Mouse (Mus musculus): ENCODE measurements around the gene Spi1. TPM values are rescaled to one million over a fixed set of nuclear protein-coding genes. Genes with fewer than 3 reads are reported as not detected.

Spi1 gene
- polyA plus RNA-seq, 1 experiment from 2014 or later = 6.9 TPM

GRCm38 (mm10) chr2:91132035-91132434, 49.8 kb downstream of the Spi1 start:
- Histone ChIP-seq H3K4me3 (ENCODE audit: low read depth, low read length) (no peak overlapping the region), H3K4me1 (replicated peaks; ENCODE audit: control insufficient read depth, insufficient read depth, low read length) (no peaks in the 10 kb centered on the region), H3K9ac (ENCODE audit: low read length) (no peak overlapping the region), H3K36me3 (ENCODE audit: control insufficient read depth, insufficient read depth, low read length) (no peaks in the 10 kb centered on the region), H3K27ac (ENCODE audit: low read depth) (no peak overlapping the region), H3K4me2 (ENCODE audit: low read length) (no peak overlapping the region), H3K27me3 (replicated peaks; ENCODE audit: control insufficient read depth, insufficient read depth, low read length) (no peaks in the 10 kb centered on the region), H3K9me3 (ENCODE audit: control insufficient read depth, low read length) (no peaks in the 10 kb centered on the region)
- WGBS = 67% methylated on average over 3 of the region's 3 CpGs
- DNase-seq (ENCODE audit: low spot score) = no peak
- ATAC-seq (replicated peaks; ENCODE audit: low FRiP score, low TSS enrichment, low read depth) = no peak

GRCm38 (mm10) chr2:91136513-91137412, 54.6 kb downstream of the Spi1 start:
- Histone ChIP-seq H3K4me2 (ENCODE audit: low read length) (no peak overlapping the region), H3K27me3 (replicated peaks; ENCODE audit: control insufficient read depth, insufficient read depth, low read length) (no peaks in the 10 kb centered on the region), H3K9ac (ENCODE audit: low read length) (no peak overlapping the region), H3K36me3 (ENCODE audit: control insufficient read depth, insufficient read depth, low read length) (peaks cover 10% of the 10 kb centered on the region; the same call in 1 of the 2 replicates), H3K4me3 (ENCODE audit: low read depth, low read length) (no peak overlapping the region), H3K9me3 (ENCODE audit: control insufficient read depth, low read length) (no peaks in the 10 kb centered on the region), H3K4me1 (replicated peaks; ENCODE audit: control insufficient read depth, insufficient read depth, low read length) (no peaks in the 10 kb centered on the region), H3K27ac (ENCODE audit: low read depth) (no peak overlapping the region)
- DNase-seq (ENCODE audit: low spot score) (no peak), ATAC-seq (replicated peaks; ENCODE audit: low FRiP score, low TSS enrichment, low read depth) (no peak)
- WGBS = 80% methylated on average over 11 of the region's 11 CpGs

GRCm38 (mm10) chr2:91137481-91137880, 55.3 kb downstream of the Spi1 start:
- Histone ChIP-seq H3K36me3 (ENCODE audit: control insufficient read depth, insufficient read depth, low read length) (peaks cover 14% of the 10 kb centered on the region; the same call in 1 of the 2 replicates), H3K27me3 (replicated peaks; ENCODE audit: control insufficient read depth, insufficient read depth, low read length) (no peaks in the 10 kb centered on the region), H3K4me1 (replicated peaks; ENCODE audit: control insufficient read depth, insufficient read depth, low read length) (no peaks in the 10 kb centered on the region), H3K9me3 (ENCODE audit: control insufficient read depth, low read length) (no peaks in the 10 kb centered on the region), H3K4me3 (ENCODE audit: low read depth, low read length) (no peak overlapping the region), H3K27ac (ENCODE audit: low read depth) (no peak overlapping the region), H3K4me2 (ENCODE audit: low read length) (no peak overlapping the region), H3K9ac (ENCODE audit: low read length) (no peak overlapping the region)
- DNase-seq (ENCODE audit: low spot score) (no peak), ATAC-seq (replicated peaks; ENCODE audit: low FRiP score, low TSS enrichment, low read depth) (no peak)
- WGBS = 76% methylated on average over 6 of the region's 6 CpGs

GRCm38 (mm10) chr2:91139311-91139710, 57.1 kb downstream of the Spi1 start:
- H3K4me3 ChIP-seq (ENCODE audit: low read depth, low read length) = no peak overlapping the region
- no peaks in the 10 kb centered on the region for H3K4me1 ChIP-seq (replicated peaks; ENCODE audit: control insufficient read depth, insufficient read depth, low read length)
- peaks cover 26% of the 10 kb centered on the region for H3K36me3 ChIP-seq (ENCODE audit: control insufficient read depth, insufficient read depth, low read length)
- no peak overlapping the region for H3K9ac ChIP-seq (ENCODE audit: low read length)
- H3K4me2 ChIP-seq (ENCODE audit: low read length) = no peak overlapping the region
- no peaks in the 10 kb centered on the region for H3K27me3 ChIP-seq (replicated peaks; ENCODE audit: control insufficient read depth, insufficient read depth, low read length)
- no peaks in the 10 kb centered on the region for H3K9me3 ChIP-seq (ENCODE audit: control insufficient read depth, low read length)
- DNase-seq (ENCODE audit: low spot score) (no peak), ATAC-seq (replicated peaks; ENCODE audit: low FRiP score, low TSS enrichment, low read depth) (no peak)
- WGBS = 64% methylated on average over 5 of the region's 5 CpGs
- H3K27ac ChIP-seq (ENCODE audit: low read depth) = no peak overlapping the region

GRCm38 (mm10) chr2:91139764-91140163, 57.6 kb downstream of the Spi1 start:
- Histone ChIP-seq H3K4me1 (replicated peaks; ENCODE audit: control insufficient read depth, insufficient read depth, low read length) (no peaks in the 10 kb centered on the region), H3K4me3 (ENCODE audit: low read depth, low read length) (no peak overlapping the region), H3K27ac (ENCODE audit: low read depth) (no peak overlapping the region), H3K9me3 (ENCODE audit: control insufficient read depth, low read length) (no peaks in the 10 kb centered on the region), H3K9ac (ENCODE audit: low read length) (no peak overlapping the region), H3K27me3 (replicated peaks; ENCODE audit: control insufficient read depth, insufficient read depth, low read length) (no peaks in the 10 kb centered on the region), H3K36me3 (ENCODE audit: control insufficient read depth, insufficient read depth, low read length) (peaks cover 26% of the 10 kb centered on the region), H3K4me2 (ENCODE audit: low read length) (no peak overlapping the region)
- 82% methylated on average over 8 of the region's 8 CpGs for WGBS
- ATAC-seq (replicated peaks; ENCODE audit: low FRiP score, low TSS enrichment, low read depth) = no peak
- DNase-seq (ENCODE audit: low spot score) = no peak

GRCm38 (mm10) chr2:91142920-91143319, 60.7 kb downstream of the Spi1 start:
- Histone ChIP-seq H3K4me1 (replicated peaks; ENCODE audit: control insufficient read depth, insufficient read depth, low read length) (no peaks in the 10 kb centered on the region), H3K36me3 (ENCODE audit: control insufficient read depth, insufficient read depth, low read length) (peaks cover 33% of the 10 kb centered on the region), H3K9me3 (ENCODE audit: control insufficient read depth, low read length) (no peaks in the 10 kb centered on the region), H3K4me2 (ENCODE audit: low read length) (no peak overlapping the region), H3K27me3 (replicated peaks; ENCODE audit: control insufficient read depth, insufficient read depth, low read length) (no peaks in the 10 kb centered on the region), H3K27ac (ENCODE audit: low read depth) (no peak overlapping the region), H3K4me3 (ENCODE audit: low read depth, low read length) (no peak overlapping the region), H3K9ac (ENCODE audit: low read length) (no peak overlapping the region)
- DNase-seq (ENCODE audit: low spot score) = no peak
- ATAC-seq (replicated peaks; ENCODE audit: low FRiP score, low TSS enrichment, low read depth) = no peak
- WGBS = 93% methylated on average over 6 of the region's 6 CpGs

- ATAC-seq (replicated peaks; ENCODE audit: low FRiP score, low TSS enrichment, low read depth) = no peak
- peaks cover 31% of the 10 kb centered on the region for H3K36me3 ChIP-seq (ENCODE audit: control insufficient read depth, insufficient read depth, low read length)
- 95% methylated on average over 11 of the region's 11 CpGs for WGBS
Measured at GRCm38 (mm10) chr2:91143401-91143800, 61.2 kb downstream of the Spi1 start.

GRCm38 (mm10) chr2:91148101-91148500, 65.9 kb downstream of the Spi1 start:
- Histone ChIP-seq H3K36me3 (ENCODE audit: control insufficient read depth, insufficient read depth, low read length) (peaks cover 45% of the 10 kb centered on the region), H3K9me3 (ENCODE audit: control insufficient read depth, low read length) (no peaks in the 10 kb centered on the region), H3K4me1 (replicated peaks; ENCODE audit: control insufficient read depth, insufficient read depth, low read length) (no peaks in the 10 kb centered on the region), H3K27me3 (replicated peaks; ENCODE audit: control insufficient read depth, insufficient read depth, low read length) (no peaks in the 10 kb centered on the region), H3K27ac (ENCODE audit: low read depth) (no peak overlapping the region), H3K9ac (ENCODE audit: low read length) (no peak overlapping the region), H3K4me2 (ENCODE audit: low read length) (no peak overlapping the region), H3K4me3 (ENCODE audit: low read depth, low read length) (no peak overlapping the region)
- DNase-seq (ENCODE audit: low spot score) (no peak), ATAC-seq (replicated peaks; ENCODE audit: low FRiP score, low TSS enrichment, low read depth) (no peak)

More at GRCm38 (mm10) chr2:91143401-91143800, 61.2 kb downstream of the Spi1 start:
- no peak for DNase-seq (ENCODE audit: low spot score)
- no peak overlapping the region for H3K4me2 ChIP-seq (ENCODE audit: low read length)
- no peak overlapping the region for H3K9ac ChIP-seq (ENCODE audit: low read length)
- no peak overlapping the region for H3K27ac ChIP-seq (ENCODE audit: low read depth)
- H3K4me3 ChIP-seq (ENCODE audit: low read depth, low read length) = no peak overlapping the region
- H3K27me3 ChIP-seq (replicated peaks; ENCODE audit: control insufficient read depth, insufficient read depth, low read length) = no peaks in the 10 kb centered on the region
- H3K4me1 ChIP-seq (replicated peaks; ENCODE audit: control insufficient read depth, insufficient read depth, low read length) = no peaks in the 10 kb centered on the region
- H3K9me3 ChIP-seq (ENCODE audit: control insufficient read depth, low read length) = no peaks in the 10 kb centered on the region

- no peaks in the 10 kb centered on the region for H3K9me3 ChIP-seq (ENCODE audit: control insufficient read depth, low read length)
- H3K27ac ChIP-seq (ENCODE audit: low read depth) = no peak overlapping the region
- WGBS = 70% methylated on average over 1 of the region's 1 CpGs
- ATAC-seq (replicated peaks; ENCODE audit: low FRiP score, low TSS enrichment, low read depth) (no peak), DNase-seq (ENCODE audit: low spot score) (no peak)
- no peak overlapping the region for H3K4me2 ChIP-seq (ENCODE audit: low read length)
- H3K36me3 ChIP-seq (ENCODE audit: control insufficient read depth, insufficient read depth, low read length) = peaks cover 47% of the 10 kb centered on the region
- H3K4me1 ChIP-seq (replicated peaks; ENCODE audit: control insufficient read depth, insufficient read depth, low read length) = no peaks in the 10 kb centered on the region
- H3K4me3 ChIP-seq (ENCODE audit: low read depth, low read length) = no peak overlapping the region
- H3K27me3 ChIP-seq (replicated peaks; ENCODE audit: control insufficient read depth, insufficient read depth, low read length) = no peaks in the 10 kb centered on the region
- H3K9ac ChIP-seq (ENCODE audit: low read length) = no peak overlapping the region
Measured at GRCm38 (mm10) chr2:91151331-91151730, 69.1 kb downstream of the Spi1 start.

Data from intestine, embryonic 14.5 days (tissue).